Mouse (Mus musculus) liver, embryonic 14.5 days (tissue): Measurements from ENCODE around the gene Lrmda. TPM values are rescaled to one million over a fixed set of nuclear protein-coding genes. Genes with fewer than 3 reads are reported as not detected.

ENCODE experiments used
- ATAC-seq: fragments of 200-750 bp; cut with Nextera tagmentation; 2 replicates; pipeline ENCODE4 v1.8.0; 2017; ENCODE audit warnings: moderate number of reproducible peaks, mild to moderate bottlenecking, moderate library complexity; ENCODE audit not compliant: insufficient read depth
- DNase-seq, 3 experiments: peaks; one replicate each; pipeline ENCODE4 v3.0.0-alpha.2; 2012 to 2013; ENCODE audit warnings: low read depth in 3 of 3, low spot score in 3 of 3
- H3K27ac ChIP-seq: fragments of 300-500 bp; sonication (generic); 2 replicates; pipeline ENCODE4 v1.5.1; 2014; ENCODE audit warnings: moderate library complexity, mild to moderate bottlenecking, control low read depth, inconsistent platforms
- H3K27me3 ChIP-seq: fragments of 300-500 bp; sonication (generic); 2 replicates; pipeline ENCODE4 v1.6.1; 2014; ENCODE audit warnings: mild to moderate bottlenecking, low read length, moderate library complexity; ENCODE audit not compliant: control insufficient read depth, insufficient read depth
- H3K36me3 ChIP-seq: fragments of 300-500 bp; sonication (generic); replicated peaks from 2 replicates; pipeline ENCODE4 v1.6.1; 2014; ENCODE audit warnings: low read depth; ENCODE audit not compliant: control insufficient read depth, insufficient read depth
- H3K4me1 ChIP-seq, 2 experiments: fragments of 200-500 bp in 1 of 2; fragments of 300-500 bp in 1 of 2; sonication (generic) in 1 of 2; replicated peaks; 2 replicates each; pipeline ENCODE4 v1.6.1; 2012 to 2014; ENCODE audit warnings: antibody characterized with exemption in 1 of 2, inconsistent platforms in 1 of 2, low read length in 1 of 2; ENCODE audit not compliant: control insufficient read depth in 2 of 2, insufficient read depth in 2 of 2
- H3K4me2 ChIP-seq: fragments of 300-500 bp; sonication (generic); 2 replicates; pipeline ENCODE4 v1.6.1; 2014; ENCODE audit warnings: low read depth, mild to moderate bottlenecking, control low read depth, moderate library complexity
- H3K4me3 ChIP-seq, 2 experiments: fragments of 200-500 bp in 1 of 2; fragments of 300-500 bp in 1 of 2; sonication (generic) in 1 of 2; 2 replicates each; pipeline ENCODE4 v1.5.1; 2012 to 2014; ENCODE audit warnings: low read depth in 2 of 2, low read length in 2 of 2, mild to moderate bottlenecking in 2 of 2, control low read depth in 1 of 2, inconsistent platforms in 1 of 2, moderate library complexity in 1 of 2; ENCODE audit not compliant: insufficient read depth in 1 of 2
- H3K9ac ChIP-seq: fragments of 300-500 bp; sonication (generic); replicated peaks from 2 replicates; pipeline ENCODE4 v1.6.1; 2014; ENCODE audit warnings: mild to moderate bottlenecking, control low read depth, moderate library complexity
- H3K9me3 ChIP-seq: fragments of 300-500 bp; sonication (generic); 2 replicates; pipeline ENCODE4 v1.6.1; 2016; ENCODE audit warnings: low read length, mixed read lengths; ENCODE audit not compliant: control insufficient read depth
- CTCF ChIP-seq: IDR thresholded peaks from 2 replicates; pipeline ENCODE4 v1.5.1; 2016; ENCODE audit warnings: antibody characterized with exemption, low read depth, control low read depth
- EP300 ChIP-seq: IDR thresholded peaks from 2 replicates; pipeline ENCODE4 v1.6.1; 2016; ENCODE audit warnings: antibody characterized with exemption, low read depth
- WGBS: fragments of 180-500 bp; shearing (Covaris S2); extraction: QIAGEN DNeasy Blood & Tissue Kit; methylation state at CpG from one replicate; pipeline ENCODE4 v1.1.7; 2014; ENCODE audit not compliant: insufficient replicate concordance; 5-methylcytosine and 5-hydroxymethylcytosine counted together
- polyA plus RNA-seq, 2 experiments: library from polyadenylated mRNA; depleted of rRNA in 1 of 2; stranded (reverse) in 1 of 2; unstranded in 1 of 2; fragments of >200 nt; fragmentation: Nextera tagmentation in 1 of 2; extraction: Ambion mirVana in 1 of 2; gene quantifications; 2 replicates each; pipeline versions ENCODE4 v1.2.1 to v1.2.3; 2012 to 2014

Lrmda gene
- polyA plus RNA-seq, 2 experiments: 0.18 to 0.22 TPM

GRCm38 (mm10) chr14:21990321-21991021, 29.0 kb upstream of the Lrmda start:
- Histone ChIP-seq H3K9ac (no peak overlapping the region), H3K36me3 (no peaks in the 10 kb centered on the region), H3K4me1 (no peaks in the 10 kb centered on the region), H3K27ac (no peak overlapping the region), H3K4me2 (no peak overlapping the region), H3K4me3 (no peak overlapping the region), H3K27me3 (peaks cover 100% of the 10 kb centered on the region), H3K9me3 (no peaks in the 10 kb centered on the region)
- no peak for TF ChIP-seq EP300
- no peak for TF ChIP-seq CTCF
- ATAC-seq (no peak), DNase-seq (no peak)
- 4% methylated on average over 31 of the region's 31 CpGs for WGBS

GRCm38 (mm10) chr14:21991251-21991780, 28.2 kb upstream of the Lrmda start:
- TF ChIP-seq CTCF: no peak
- TF ChIP-seq EP300: no peak
- 8% methylated on average over 26 of the region's 26 CpGs for WGBS
- H3K36me3 ChIP-seq: no peaks in the 10 kb centered on the region
- ATAC-seq (no peak), DNase-seq (no peak)
- H3K9ac ChIP-seq: no peak overlapping the region
- no peak overlapping the region for H3K27ac ChIP-seq
- no peaks in the 10 kb centered on the region for H3K9me3 ChIP-seq
- H3K27me3 ChIP-seq: peaks cover 99% of the 10 kb centered on the region
- no peaks in the 10 kb centered on the region for H3K4me1 ChIP-seq
- H3K4me3 ChIP-seq: no peak overlapping the region
- H3K4me2 ChIP-seq: no peak overlapping the region

GRCm38 (mm10) chr14:21991856-21992255, 27.7 kb upstream of the Lrmda start:
- WGBS: 38% methylated on average over 5 of the region's 5 CpGs
- Histone ChIP-seq H3K27ac (no peak overlapping the region), H3K4me1 (no peaks in the 10 kb centered on the region), H3K9me3 (no peaks in the 10 kb centered on the region), H3K4me3 (no peak overlapping the region), H3K36me3 (no peaks in the 10 kb centered on the region), H3K9ac (no peak overlapping the region), H3K4me2 (no peak overlapping the region), H3K27me3 (peaks cover 93% of the 10 kb centered on the region)
- ATAC-seq (no peak), DNase-seq (no peak)
- TF ChIP-seq EP300 (no peak), CTCF (no peak)

GRCm38 (mm10) chr14:21992321-21992885, 27.1 kb upstream of the Lrmda start:
- 49% methylated on average over 4 of the region's 4 CpGs for WGBS
- H3K4me1 ChIP-seq: no peaks in the 10 kb centered on the region
- no peak overlapping the region for H3K4me2 ChIP-seq
- no peak overlapping the region for H3K27ac ChIP-seq
- H3K4me3 ChIP-seq: no peak overlapping the region
- H3K27me3 ChIP-seq: peaks cover 88% of the 10 kb centered on the region
- TF ChIP-seq CTCF (no peak), EP300 (no peak)
- DNase-seq: no peak
- no peaks in the 10 kb centered on the region for H3K36me3 ChIP-seq
- H3K9ac ChIP-seq: no peak overlapping the region
- ATAC-seq: no peak
- no peaks in the 10 kb centered on the region for H3K9me3 ChIP-seq

- Histone ChIP-seq H3K4me1 (no peaks in the 10 kb centered on the region), H3K9ac (no peak overlapping the region), H3K4me2 (peak overlapping the region; percentile 68), H3K27me3 (peaks cover 77% of the 10 kb centered on the region), H3K4me3 (peak overlapping the region in 1 of 2 experiments; percentile 51; a peak in 1 of 4 replicates), H3K36me3 (no peaks in the 10 kb centered on the region), H3K27ac (no peak overlapping the region), H3K9me3 (no peaks in the 10 kb centered on the region)
- TF ChIP-seq CTCF (no peak), EP300 (no peak)
- WGBS: 15% methylated on average over 14 of the region's 14 CpGs
- DNase-seq (no peak), ATAC-seq (no peak)
Observed at GRCm38 (mm10) chr14:21993251-21994060, 26.1 kb upstream of the Lrmda start.
